Mouse (Mus musculus) thymus, adult 2 months (tissue): Measurements from ENCODE around the gene Acat3. TPM values are rescaled to one million over a fixed set of nuclear protein-coding genes. Genes with fewer than 3 reads are reported as not detected.
"Not testable (repeated sequence)": the region's sequence is repeated elsewhere in the genome, so short reads cannot be mapped to it uniquely, and the experiment has no call there.

Experiments
- DNase-seq: peaks from one replicate; pipeline ENCODE4 v3.0.0; 2021
- H3K27ac ChIP-seq: fragments of 200-500 bp; 2 replicates; pipeline ENCODE4 v1.5.1; 2012; ENCODE audit warnings: low read length, control low read depth; ENCODE audit not compliant: control insufficient read depth, insufficient read depth
- H3K27me3 ChIP-seq: fragments of 200-500 bp; 2 replicates; pipeline ENCODE4 v1.6.1; 2012; ENCODE audit warnings: mild to moderate bottlenecking, low read length, moderate library complexity, mixed read lengths; ENCODE audit not compliant: control insufficient read depth, insufficient read depth
- H3K36me3 ChIP-seq: fragments of 200-500 bp; 2 replicates; pipeline ENCODE4 v1.6.1; 2012; ENCODE audit warnings: mild to moderate bottlenecking, low read length, moderate library complexity; ENCODE audit not compliant: control insufficient read depth, insufficient read depth
- H3K4me1 ChIP-seq: fragments of 200-500 bp; replicated peaks from 2 replicates; pipeline ENCODE4 v1.6.1; 2012; ENCODE audit warnings: low read length; ENCODE audit not compliant: control insufficient read depth, insufficient read depth
- H3K4me3 ChIP-seq: fragments of 200-500 bp; 2 replicates; pipeline ENCODE4 v1.5.1; 2012; ENCODE audit warnings: mild to moderate bottlenecking, low read length, control low read depth, moderate library complexity; ENCODE audit not compliant: control insufficient read depth, insufficient read depth
- CTCF ChIP-seq: fragments of 200-500 bp; IDR thresholded peaks from 2 replicates; pipeline ENCODE4 v1.5.1; 2012; ENCODE audit warnings: mild to moderate bottlenecking, control low read depth, low read length, moderate library complexity, borderline replicate concordance; ENCODE audit not compliant: control insufficient read depth, poor library complexity, insufficient read depth; ENCODE audit errors: extremely low read depth
- POLR2A ChIP-seq: fragments of 200-500 bp; IDR thresholded peaks from 2 replicates; pipeline ENCODE4 v1.6.1; 2012; ENCODE audit warnings: mild to moderate bottlenecking, low read length, control low read depth, moderate library complexity; ENCODE audit not compliant: control insufficient read depth, poor library complexity, insufficient read depth; ENCODE audit errors: extremely low read depth
- WGBS: fragments of 180-500 bp; shearing (Covaris S2); methylation state at CpG from one replicate; pipeline ENCODE4 v1.1.7; 2018; 5-methylcytosine and 5-hydroxymethylcytosine counted together
- polyA plus RNA-seq: library from polyadenylated mRNA; depleted of rRNA; stranded (reverse); fragments of >200 nt; gene quantifications from 2 replicates; pipeline ENCODE4 v1.2.3, GENCODE M21; 2012

Acat3 gene
- polyA plus RNA-seq, 1 experiment, result 0.19 TPM

- 95% methylated on average over 4 of the region's 4 CpGs for WGBS
- no peak for TF ChIP-seq CTCF
- H3K4me1 ChIP-seq, result no peaks in the 10 kb centered on the region
- H3K27me3 ChIP-seq, result no peaks in the 10 kb centered on the region
- H3K36me3 ChIP-seq, result peaks cover 21% of the 10 kb centered on the region
- H3K4me3 ChIP-seq, result no peak overlapping the region
- H3K27ac ChIP-seq, result no peak overlapping the region
- no peak for DNase-seq
Observed at GRCm38 (mm10) chr17:12905810-12906209, 34.6 kb downstream of the Acat3 start.

GRCm38 (mm10) chr17:12904349-12904748, 36.1 kb downstream of the Acat3 start:
- Histone ChIP-seq H3K36me3 (peaks cover 14% of the 10 kb centered on the region; the same call in 1 of the 2 replicates), H3K4me3 (no peak overlapping the region), H3K27me3 (no peaks in the 10 kb centered on the region), H3K4me1 (no peaks in the 10 kb centered on the region), H3K27ac (no peak overlapping the region)
- 43% methylated on average over 1 of the region's 1 CpGs for WGBS
- no peak for DNase-seq
- TF ChIP-seq POLR2A (no peak), CTCF (no peak)

GRCm38 (mm10) chr17:12903372-12904333, 36.7 kb downstream of the Acat3 start:
- Histone ChIP-seq H3K4me3 (no peak overlapping the region), H3K27me3 (no peaks in the 10 kb centered on the region), H3K27ac (no peak overlapping the region), H3K4me1 (no peaks in the 10 kb centered on the region), H3K36me3 (peaks cover 14% of the 10 kb centered on the region; the same call in 1 of the 2 replicates)
- DNase-seq, result no peak
- 87% methylated on average over 11 of the region's 12 CpGs for WGBS
- TF ChIP-seq POLR2A, result no peak
- no peak for TF ChIP-seq CTCF

GRCm38 (mm10) chr17:12902291-12902690, 38.1 kb downstream of the Acat3 start:
- no peak overlapping the region for H3K27ac ChIP-seq
- H3K4me1 ChIP-seq, result no peaks in the 10 kb centered on the region
- no peak overlapping the region for H3K4me3 ChIP-seq
- DNase-seq, result no peak
- H3K36me3 ChIP-seq, result peaks cover 14% of the 10 kb centered on the region; the same call in 1 of the 2 replicates
- WGBS, result 98% methylated on average over 6 of the region's 6 CpGs
- H3K27me3 ChIP-seq, result no peaks in the 10 kb centered on the region
- TF ChIP-seq CTCF, result no peak
- no peak for TF ChIP-seq POLR2A

GRCm38 (mm10) chr17:12898607-12899006, 41.8 kb downstream of the Acat3 start:
- H3K27ac ChIP-seq, H3K4me1 ChIP-seq, H3K4me3 ChIP-seq, H3K36me3 ChIP-seq, H3K27me3 ChIP-seq, DNase-seq: not testable (repeated sequence)
- 80% methylated on average over 2 of the region's 2 CpGs for WGBS

GRCm38 (mm10) chr17:12897674-12898073, 42.7 kb downstream of the Acat3 start:
- H3K27ac ChIP-seq, result no peak overlapping the region
- no peaks in the 10 kb centered on the region for H3K4me1 ChIP-seq
- no peak for TF ChIP-seq POLR2A
- no peak for TF ChIP-seq CTCF
- no peak overlapping the region for H3K4me3 ChIP-seq
- 98% methylated on average over 5 of the region's 5 CpGs for WGBS
- no peaks in the 10 kb centered on the region for H3K27me3 ChIP-seq
- H3K36me3 ChIP-seq, result peaks cover 3% of the 10 kb centered on the region; the same call in 1 of the 2 replicates
- DNase-seq, result no peak
